Mouse (Mus musculus) urinary bladder, postnatal 10 days (tissue): ENCODE data around the gene Cox8b.

Experiments
- DNase-seq: peaks from one replicate; pipeline ENCODE4 v3.0.0; 2022; ENCODE audit warnings: low spot score

Cox8b gene

DNA sequence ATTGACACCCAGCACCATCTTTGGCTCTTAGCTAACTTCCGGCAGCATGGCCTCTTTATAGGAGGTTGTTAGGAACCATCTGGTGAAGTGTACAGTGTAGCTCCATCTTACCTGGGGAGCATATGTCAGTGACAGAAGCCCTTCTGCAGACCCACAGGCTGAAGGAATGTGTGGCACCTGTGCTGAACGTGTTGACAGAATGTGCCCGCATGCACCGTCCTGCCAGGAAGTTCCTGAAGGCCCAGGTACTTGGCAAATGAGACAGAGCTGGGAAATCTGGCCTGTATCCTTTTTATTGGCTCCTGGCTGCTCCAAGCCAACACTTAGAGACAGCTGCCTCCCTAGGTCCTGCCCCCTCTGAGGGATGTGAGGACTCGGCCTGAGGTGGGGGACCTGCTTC lies 39.5 kb downstream of the Cox8b start:
- DNase-seq, result no peak

DNA sequence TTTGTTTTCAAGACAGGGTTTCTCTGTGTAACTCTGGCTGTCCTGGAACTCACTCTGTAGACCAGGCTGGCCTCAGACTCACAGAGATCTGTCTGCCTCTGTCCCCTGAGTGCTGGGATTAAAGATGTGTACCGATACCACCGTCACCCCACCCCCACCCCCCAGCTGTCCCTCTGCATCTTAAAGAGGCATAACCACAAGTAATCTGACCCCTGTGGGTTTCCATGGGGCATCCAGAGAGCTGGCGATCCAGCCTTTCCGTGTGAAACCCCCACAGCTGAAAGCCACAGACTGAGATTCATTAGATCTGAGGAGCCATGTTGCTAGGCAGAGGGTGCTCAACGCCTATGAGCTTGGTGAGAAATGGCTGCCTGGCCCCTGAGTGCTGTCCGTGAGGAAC lies 40.2 kb downstream of the Cox8b start:
- no peak for DNase-seq

DNA sequence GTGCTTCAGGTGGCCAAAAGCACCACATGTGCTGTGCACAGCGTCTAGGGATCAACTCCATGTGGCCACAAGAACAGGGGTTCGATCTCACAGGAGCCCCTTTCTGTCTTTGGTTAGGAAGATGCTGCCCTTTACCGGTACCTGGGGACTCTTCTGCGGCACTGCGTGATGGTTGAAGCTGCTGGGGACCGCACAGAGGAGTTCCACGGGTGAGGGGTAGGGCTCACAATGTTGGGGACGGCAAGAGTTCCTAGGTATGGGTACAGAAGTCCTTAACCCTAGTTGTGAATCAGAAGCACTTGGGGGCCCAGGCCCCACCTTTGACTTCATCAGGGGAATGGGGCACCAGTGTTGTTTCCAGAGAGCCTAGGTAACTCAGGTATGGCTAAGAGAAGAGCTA lies 41.5 kb downstream of the Cox8b start:
- DNase-seq, result no peak

DNA sequence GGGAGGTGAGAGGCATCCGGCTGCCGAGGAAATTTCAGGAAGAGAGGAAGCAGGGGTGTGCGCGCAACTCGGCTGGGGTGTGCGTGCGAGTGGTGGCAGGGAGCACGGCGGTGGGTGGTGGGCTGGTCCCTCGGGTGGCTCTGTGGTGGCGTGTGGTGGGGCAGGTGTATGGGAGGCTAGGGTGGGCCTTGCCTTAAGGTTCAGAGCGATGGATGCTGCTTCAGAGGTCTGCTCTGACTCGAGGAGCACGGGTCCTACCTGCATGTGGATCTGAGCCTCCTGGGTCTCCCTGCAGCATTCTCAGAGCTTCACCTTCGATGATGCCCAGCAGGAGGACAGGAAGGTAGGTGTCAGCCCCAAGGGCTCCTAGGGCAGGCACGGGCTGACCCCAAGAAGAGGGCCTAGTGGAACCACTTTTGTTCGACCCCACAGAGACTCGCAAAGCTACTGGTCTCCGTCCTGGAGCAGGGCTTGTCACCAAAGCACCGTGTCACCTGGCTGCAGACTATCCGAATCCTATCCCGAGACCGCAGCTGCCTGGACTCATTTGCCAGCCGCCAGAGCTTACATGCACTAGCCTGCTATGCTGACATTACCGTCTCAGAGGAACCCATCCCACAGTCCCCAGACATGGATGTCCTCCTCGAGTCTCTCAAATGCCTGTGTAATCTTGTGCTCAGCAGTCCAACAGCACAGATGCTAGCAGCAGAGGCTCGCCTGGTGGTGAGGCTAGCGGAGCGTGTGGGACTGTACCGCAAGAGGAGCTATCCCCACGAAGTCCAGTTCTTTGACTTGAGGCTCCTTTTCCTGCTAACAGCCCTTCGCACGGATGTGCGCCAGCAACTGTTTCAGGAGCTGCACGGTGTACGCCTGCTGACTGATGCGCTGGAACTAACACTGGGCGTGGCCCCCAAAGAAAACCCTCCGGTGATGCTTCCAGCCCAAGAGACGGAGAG lies 42.4 kb downstream of the Cox8b start, which contains the start of gene Bet1l:
TSS of gene Bet1l (minus strand) at position 28 of the 956 bp plus-strand sequence.
- no peak for DNase-seq

DNA sequence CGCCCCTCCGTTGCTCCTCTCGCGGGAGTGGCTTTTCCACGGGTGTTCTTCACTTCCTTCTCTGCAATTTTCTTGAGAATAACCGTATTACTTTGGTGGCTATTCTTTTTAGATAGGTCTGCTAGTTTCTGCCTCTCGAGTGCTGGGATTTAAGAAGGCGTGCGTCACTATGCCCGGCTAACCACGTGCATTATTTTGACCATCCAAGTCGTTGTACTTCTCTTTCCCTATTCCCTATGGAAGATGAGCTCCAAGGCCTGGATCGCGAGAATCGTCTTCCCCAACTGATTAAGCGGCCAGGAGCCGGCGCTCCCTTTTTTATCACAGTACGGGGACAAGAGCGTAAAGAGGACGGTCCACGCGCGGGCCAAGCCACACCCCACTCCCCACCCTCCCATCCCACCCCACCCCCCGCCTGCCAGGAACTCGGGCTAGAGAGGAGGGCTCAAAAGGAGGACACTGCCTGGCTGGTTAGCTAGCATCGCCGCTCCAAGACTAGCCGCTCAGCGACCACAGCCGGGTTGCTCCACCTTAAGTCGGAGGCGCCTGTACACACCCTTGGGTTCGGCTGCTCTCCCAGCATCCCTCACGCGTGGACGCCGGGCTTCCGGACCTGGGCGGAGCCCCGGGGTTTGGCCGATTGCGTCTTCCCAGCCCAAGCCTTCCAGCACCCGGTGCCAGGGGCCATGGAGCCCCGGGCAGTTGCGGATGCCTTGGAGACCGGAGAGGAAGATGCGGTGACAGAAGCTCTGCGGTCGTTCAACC lies 43.3 kb downstream of the Cox8b start, which contains the start of gene Ric8a:
TSS of gene Ric8a (plus strand) at position 173 of the 765 bp plus-strand sequence.
- DNase-seq, result peak; percentile 63

DNA sequence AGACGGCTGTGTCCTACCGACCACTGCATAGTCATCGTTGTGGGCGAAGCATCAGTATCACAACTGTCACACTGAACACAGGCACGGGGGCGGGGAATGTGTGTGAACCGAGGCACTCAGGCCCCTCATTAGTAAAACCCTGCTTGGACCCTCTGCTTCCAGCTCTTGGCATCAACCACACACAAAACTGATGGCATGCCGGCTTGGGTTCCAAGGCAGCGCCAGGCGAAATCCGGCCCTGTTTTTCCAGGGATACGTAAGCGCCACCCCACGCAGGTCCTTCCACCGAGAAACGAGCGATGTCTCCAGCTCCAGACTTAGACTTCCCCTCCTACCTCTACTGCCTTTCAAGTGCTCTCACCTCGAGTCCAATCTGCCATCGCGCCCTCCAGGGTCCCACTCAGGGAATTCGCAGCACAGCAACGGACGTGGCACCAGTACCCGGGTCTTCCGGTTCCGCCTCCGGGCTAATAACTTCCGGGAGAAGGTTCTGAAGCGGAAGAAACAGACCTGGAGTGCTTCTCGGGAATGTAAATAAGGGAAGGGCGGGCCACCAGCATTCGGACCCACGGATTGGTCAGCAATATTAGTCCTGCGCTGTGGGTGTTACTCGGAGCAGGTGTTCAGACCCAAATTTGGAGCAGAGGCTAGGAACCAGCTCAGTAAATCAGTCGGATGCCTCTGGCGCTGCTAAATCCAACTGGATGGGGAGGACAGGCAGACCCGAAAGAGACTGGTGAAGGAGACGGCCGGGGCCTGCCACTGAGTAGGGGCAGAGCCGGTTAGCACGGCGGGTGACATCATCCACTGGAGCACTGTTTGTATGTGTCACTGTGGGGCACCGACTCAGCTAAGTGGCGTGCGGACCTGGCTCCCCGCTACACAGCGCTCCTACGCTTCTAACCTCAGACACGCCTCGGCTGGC lies 44.1 kb downstream of the Cox8b start, which contains the start of gene Gm45785:
TSS of gene Gm45785 (minus strand) at position 472 of the 925 bp plus-strand sequence.
- peak; percentile 48 for DNase-seq

DNA sequence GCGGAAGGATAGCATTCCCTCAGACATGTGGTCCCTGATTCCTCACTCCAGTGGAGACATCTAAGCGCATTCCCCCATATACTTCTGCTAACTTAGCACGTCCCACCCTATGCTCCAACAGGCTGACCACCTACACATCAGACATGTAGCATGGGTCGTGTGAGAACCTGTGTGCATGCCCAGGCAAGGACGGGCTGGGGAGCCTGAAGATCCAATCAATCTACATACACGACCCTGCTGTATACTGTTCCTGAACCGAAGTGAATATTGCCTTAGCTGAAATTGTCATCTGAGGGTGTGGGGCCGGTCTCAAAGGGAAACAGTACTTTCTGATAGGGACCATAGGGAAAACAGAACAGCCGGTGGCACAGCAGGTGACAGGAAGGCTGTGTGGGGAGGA lies 45.1 kb downstream of the Cox8b start:
- no peak for DNase-seq

DNA sequence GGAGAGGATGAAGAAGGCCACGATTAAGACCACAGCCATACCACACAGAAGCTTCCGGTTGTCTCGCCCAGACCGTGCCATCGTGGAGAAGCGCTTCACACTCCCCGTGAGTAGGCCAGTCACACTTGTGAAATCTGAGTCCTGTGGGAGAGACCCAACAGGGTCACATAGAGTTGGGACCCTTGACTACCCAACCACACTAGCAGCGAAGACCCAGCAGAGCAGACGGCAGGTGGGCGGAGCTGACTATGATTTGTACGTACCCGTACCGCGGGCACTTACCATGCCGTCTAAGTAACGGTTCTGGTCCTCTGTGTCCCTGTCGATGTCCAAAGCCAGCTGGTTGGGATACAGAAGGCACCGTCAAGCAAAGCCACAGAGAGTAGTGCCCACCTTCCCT lies 45.8 kb downstream of the Cox8b start:
- no peak for DNase-seq

DNA sequence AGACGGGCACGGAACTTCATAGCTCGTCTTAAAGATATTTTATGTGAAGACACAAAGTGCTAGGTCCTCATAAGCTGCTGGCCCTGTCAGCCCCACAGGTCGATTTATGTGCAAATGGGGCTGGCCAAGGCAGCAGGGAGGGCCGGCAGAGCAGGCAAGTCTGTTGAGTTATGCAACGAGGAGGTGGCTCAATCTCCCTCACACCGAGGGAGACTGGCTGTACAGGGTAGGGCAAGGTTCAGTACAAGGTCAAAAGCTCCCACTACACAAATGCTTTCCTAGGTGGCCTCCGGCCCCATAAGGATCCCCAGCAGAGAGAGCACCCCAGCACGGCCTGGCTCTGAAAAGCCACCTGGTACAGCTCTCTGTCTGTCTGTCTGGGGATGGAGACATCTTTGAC lies 46.9 kb downstream of the Cox8b start:
- no peak for DNase-seq

DNA sequence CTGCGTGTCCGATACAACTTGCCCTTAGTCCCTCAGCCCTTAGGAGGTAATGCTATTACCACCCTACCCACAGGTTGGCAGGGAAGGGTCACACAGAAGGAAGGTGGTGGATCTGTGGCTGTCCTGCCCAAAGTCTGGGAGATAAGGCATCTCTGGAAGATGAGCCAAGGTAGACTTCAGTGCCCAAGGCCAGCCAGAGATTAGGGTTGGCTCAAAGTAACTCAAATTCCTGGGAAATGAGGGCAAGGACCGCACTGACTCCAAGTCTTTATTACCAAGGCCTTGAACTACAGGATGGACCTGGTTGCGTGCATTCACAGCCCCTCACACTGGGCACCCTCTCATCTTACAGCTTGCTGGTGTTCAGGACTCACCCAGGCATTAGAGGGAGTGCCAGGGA lies 48.3 kb downstream of the Cox8b start:
- DNase-seq, result no peak
